Mouse (Mus musculus) forebrain, embryonic 12.5 days (tissue): ENCODE results near the gene Anapc15-ps. TPM values are rescaled to one million over a fixed set of nuclear protein-coding genes. Genes with fewer than 3 reads are reported as not detected.

Source experiments
- ATAC-seq: fragments of 200-750 bp; cut with Nextera tagmentation; 2 replicates; pipeline ENCODE4 v1.8.0; 2017; ENCODE audit warnings: moderate TSS enrichment; ENCODE audit not compliant: low FRiP score
- H3K27ac ChIP-seq: fragments of 300-500 bp; sonication (generic); 2 replicates; pipeline ENCODE4 v1.5.1; 2016; ENCODE audit warnings: mild to moderate bottlenecking
- H3K27me3 ChIP-seq: fragments of 300-500 bp; sonication (generic); 2 replicates; pipeline ENCODE4 v1.6.1; 2016; ENCODE audit warnings: mild to moderate bottlenecking
- H3K36me3 ChIP-seq: fragments of 300-500 bp; sonication (generic); replicated peaks from 2 replicates; pipeline ENCODE4 v1.6.1; 2016; ENCODE audit warnings: mild to moderate bottlenecking
- H3K4me1 ChIP-seq: fragments of 300-500 bp; sonication (generic); 2 replicates; pipeline ENCODE4 v1.6.1; 2016
- H3K4me2 ChIP-seq: fragments of 300-500 bp; sonication (generic); 2 replicates; pipeline ENCODE4 v1.6.1; 2016; ENCODE audit warnings: mild to moderate bottlenecking, moderate library complexity
- H3K4me3 ChIP-seq: fragments of 300-500 bp; sonication (generic); replicated peaks from 2 replicates; pipeline ENCODE4 v1.5.1; 2016; ENCODE audit warnings: mild to moderate bottlenecking
- H3K9ac ChIP-seq: fragments of 300-500 bp; sonication (generic); 2 replicates; pipeline ENCODE4 v1.6.1; 2016; ENCODE audit warnings: mild to moderate bottlenecking
- H3K9me3 ChIP-seq: fragments of 300-500 bp; sonication (generic); 2 replicates; pipeline ENCODE4 v1.6.1; 2016
- WGBS: fragments of 180-500 bp; shearing (Covaris S2); methylation state at CpG from one replicate; pipeline ENCODE4 v1.1.7; 2016; 5-methylcytosine and 5-hydroxymethylcytosine counted together
- polyA plus RNA-seq: library from polyadenylated mRNA; unstranded; fragments of >200 nt; fragmentation: Nextera tagmentation; extraction: Ambion mirVana; gene quantifications from 2 replicates; pipeline ENCODE4 v1.2.1, GENCODE M21; 2016

Gene Anapc15-ps
- polyA plus RNA-seq, 1 experiment from 2014 or later, result not detected

DNA sequence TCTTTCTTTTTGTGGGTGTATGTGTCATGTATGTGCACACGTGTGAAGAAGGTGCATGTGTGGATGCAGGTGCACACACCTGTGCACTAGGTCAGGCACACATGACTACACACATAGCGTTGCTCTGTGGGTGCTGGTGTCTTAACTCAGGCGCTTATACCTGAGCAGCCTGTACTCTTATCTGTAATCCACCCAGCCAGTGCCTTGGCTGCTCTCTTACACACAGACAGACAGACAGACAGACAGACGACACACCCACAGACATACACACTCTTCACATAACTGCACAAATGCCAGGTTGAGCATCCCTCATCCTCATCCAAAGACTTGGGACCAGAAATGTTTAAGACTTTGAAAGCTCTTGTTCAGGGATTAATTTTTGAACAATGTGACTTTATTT lies 12.8 kb upstream of the Anapc15-ps start:
- no peaks in the 10 kb centered on the region for H3K27me3 ChIP-seq
- H3K4me1 ChIP-seq, result peaks cover 8% of the 10 kb centered on the region; the same call in 1 of the 2 replicates
- H3K4me2 ChIP-seq, result no peak overlapping the region
- H3K27ac ChIP-seq, result no peak overlapping the region
- H3K4me3 ChIP-seq, result no peak overlapping the region
- WGBS, result 88% methylated on average over 4 of the region's 4 CpGs
- no peak overlapping the region for H3K9ac ChIP-seq
- H3K9me3 ChIP-seq, result no peaks in the 10 kb centered on the region
- no peaks in the 10 kb centered on the region for H3K36me3 ChIP-seq
- no peak for ATAC-seq

DNA sequence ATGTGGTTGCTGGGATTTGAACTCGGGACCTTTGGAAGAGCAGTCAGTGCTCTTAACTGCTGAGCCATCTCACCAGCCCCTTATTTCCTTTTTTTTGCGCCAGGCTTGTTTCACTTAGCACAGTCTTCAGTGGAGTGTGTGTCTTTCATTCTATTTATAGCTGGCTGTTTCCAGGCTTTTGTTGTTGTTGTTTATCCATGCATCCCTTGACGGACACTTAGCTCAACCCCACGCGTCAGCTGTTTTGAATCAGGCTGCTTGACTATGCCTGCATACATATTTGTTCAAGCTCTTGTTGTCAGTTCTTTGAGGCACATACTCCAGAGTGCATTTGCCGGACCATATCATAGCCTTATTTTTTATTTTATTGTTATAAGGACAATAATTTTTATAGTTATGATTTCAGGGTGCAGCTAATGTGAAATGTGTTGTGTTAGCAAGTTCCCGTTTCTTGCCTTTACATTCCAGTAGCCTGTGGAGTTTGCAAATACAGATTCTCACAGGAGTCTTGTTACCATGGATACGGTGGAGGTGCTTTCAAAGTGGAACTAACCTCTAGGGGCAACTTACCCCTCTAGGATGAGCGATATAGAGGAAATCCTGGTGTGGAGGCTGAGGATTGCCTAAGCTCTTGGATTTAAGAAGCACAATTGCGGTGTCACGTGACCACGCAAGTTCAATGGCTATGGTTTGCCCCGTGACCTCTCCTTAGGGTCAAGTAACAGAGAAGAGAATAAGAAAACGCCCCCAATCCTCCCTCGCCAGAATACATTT lies 11.7 kb upstream of the Anapc15-ps start:
- Histone ChIP-seq H3K36me3 (no peaks in the 10 kb centered on the region), H3K4me2 (no peak overlapping the region), H3K9ac (no peak overlapping the region), H3K27ac (0 out of 2 replicates have a peak overlapping the region, but pooled peaks have one; percentile 42), H3K4me1 (peaks cover 18% of the 10 kb centered on the region), H3K4me3 (no peak overlapping the region), H3K27me3 (no peaks in the 10 kb centered on the region), H3K9me3 (no peaks in the 10 kb centered on the region)
- WGBS, result 25% methylated on average over 15 of the region's 15 CpGs
- peak; percentile 73 for ATAC-seq

DNA sequence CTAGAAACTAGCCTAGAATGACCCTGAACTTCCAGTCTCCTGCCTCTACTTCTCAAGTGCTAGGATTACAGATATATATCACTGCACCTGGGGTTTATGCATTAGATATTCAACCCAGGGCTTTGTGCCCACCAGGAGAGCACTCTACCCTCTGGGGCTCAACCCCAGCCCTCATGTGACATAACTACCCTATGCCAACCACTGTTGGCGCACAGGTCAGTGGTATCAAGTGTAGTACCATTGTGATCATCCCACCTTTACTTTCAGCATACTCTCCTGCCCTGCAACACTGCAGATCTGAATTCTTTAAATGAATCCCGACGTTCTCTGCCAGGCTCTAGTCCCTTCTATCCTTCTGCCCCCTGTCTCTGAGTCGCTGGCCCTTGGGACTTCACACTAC lies 11.0 kb upstream of the Anapc15-ps start:
- H3K4me1 ChIP-seq, result peaks cover 21% of the 10 kb centered on the region
- ATAC-seq, result no peak
- no peak overlapping the region for H3K4me3 ChIP-seq
- H3K36me3 ChIP-seq, result no peaks in the 10 kb centered on the region
- H3K9ac ChIP-seq, result no peak overlapping the region
- no peak overlapping the region for H3K4me2 ChIP-seq
- WGBS, result 88% methylated on average over 4 of the region's 4 CpGs
- no peaks in the 10 kb centered on the region for H3K27me3 ChIP-seq
- no peaks in the 10 kb centered on the region for H3K9me3 ChIP-seq
- no peak overlapping the region for H3K27ac ChIP-seq

DNA sequence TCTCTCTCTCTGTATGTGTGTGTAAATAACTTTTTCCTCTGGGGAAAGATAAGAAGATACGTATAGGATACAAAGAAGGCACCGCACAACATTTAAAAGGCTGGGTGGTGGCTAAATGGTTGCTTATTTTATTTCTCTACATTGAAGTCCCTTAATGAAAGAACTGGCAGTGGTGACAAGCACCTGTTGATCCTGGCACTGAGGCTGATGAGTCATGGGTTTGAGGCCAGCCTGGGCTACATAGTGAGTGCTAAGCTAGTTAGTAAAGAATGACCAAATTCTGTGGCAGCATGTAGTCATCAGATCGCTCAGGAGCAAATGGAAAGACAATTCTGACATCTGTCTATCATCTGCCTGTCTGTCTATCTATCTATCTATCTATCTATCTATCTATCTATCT lies 10.5 kb upstream of the Anapc15-ps start:
- Histone ChIP-seq H3K36me3 (no peaks in the 10 kb centered on the region), H3K4me1 (peaks cover 21% of the 10 kb centered on the region), H3K9me3 (no peaks in the 10 kb centered on the region), H3K4me2 (no peak overlapping the region), H3K4me3 (no peak overlapping the region), H3K9ac (no peak overlapping the region), H3K27ac (no peak overlapping the region), H3K27me3 (no peaks in the 10 kb centered on the region)
- 97% methylated on average over 3 of the region's 3 CpGs for WGBS
- no peak for ATAC-seq

DNA sequence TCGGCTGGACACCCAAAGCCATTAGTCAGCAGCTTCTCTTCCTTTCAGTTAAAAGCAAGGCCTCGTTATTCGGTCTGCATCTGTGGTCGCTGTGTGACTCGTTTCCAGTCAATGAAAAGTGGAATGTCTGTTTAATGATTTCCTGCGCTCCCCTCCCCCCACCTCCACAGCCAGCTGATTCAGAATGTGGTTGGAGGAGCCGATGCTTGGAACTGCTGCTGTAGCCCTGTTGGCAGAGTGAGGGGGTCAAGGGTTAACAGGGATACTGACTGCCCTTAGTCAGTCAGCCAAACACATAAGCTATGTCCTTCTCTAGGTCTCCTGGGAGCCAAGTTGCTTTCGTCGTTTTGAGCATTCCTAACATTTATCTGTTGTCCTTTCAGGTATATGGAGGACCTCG lies 9.7 kb upstream of the Anapc15-ps start:
- Histone ChIP-seq H3K27me3 (no peaks in the 10 kb centered on the region), H3K4me3 (no peak overlapping the region), H3K9me3 (no peaks in the 10 kb centered on the region), H3K36me3 (no peaks in the 10 kb centered on the region), H3K4me2 (no peak overlapping the region), H3K4me1 (peaks cover 21% of the 10 kb centered on the region), H3K27ac (no peak overlapping the region), H3K9ac (no peak overlapping the region)
- whole genome bisulfite sequencing, result 76% methylated on average over 10 of the region's 10 CpGs
- ATAC-seq, result no peak

DNA sequence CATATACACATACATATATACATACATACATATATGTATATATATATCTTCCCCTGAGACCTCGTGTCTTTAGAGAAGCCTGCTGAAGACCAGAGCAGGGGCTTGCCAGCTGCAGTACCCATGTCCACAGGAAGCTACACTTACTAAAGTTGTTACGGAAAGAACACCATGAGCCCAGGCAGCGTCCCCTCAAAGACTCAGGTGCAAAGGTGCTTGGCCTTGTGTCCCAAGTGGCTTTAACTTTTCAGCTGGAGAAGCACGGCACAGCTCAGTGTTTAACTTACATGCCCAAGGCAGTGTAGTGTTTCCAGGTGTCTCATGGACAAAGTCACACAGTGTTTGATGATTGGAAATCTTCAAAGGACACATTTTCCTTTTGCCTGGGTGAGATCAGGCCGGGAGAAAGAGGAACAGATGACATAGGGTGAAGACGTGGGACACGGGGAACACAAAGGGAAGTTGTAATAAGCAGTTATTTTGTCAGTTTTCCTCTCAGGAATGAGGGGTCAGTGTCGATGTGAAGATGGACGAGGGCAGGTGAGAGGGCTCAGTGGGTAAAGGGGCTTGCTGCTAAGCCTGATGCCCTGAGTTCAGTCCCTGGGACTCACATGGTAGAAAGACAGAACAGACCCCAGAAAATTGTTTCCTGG lies 9.0 kb upstream of the Anapc15-ps start:
- no peak overlapping the region for H3K4me3 ChIP-seq
- no peaks in the 10 kb centered on the region for H3K36me3 ChIP-seq
- H3K9me3 ChIP-seq, result no peaks in the 10 kb centered on the region
- H3K4me1 ChIP-seq, result peaks cover 21% of the 10 kb centered on the region
- H3K4me2 ChIP-seq, result no peak overlapping the region
- H3K9ac ChIP-seq, result no peak overlapping the region
- H3K27ac ChIP-seq, result no peak overlapping the region
- 86% methylated on average over 9 of the region's 9 CpGs for WGBS
- ATAC-seq, result no peak
- no peaks in the 10 kb centered on the region for H3K27me3 ChIP-seq

DNA sequence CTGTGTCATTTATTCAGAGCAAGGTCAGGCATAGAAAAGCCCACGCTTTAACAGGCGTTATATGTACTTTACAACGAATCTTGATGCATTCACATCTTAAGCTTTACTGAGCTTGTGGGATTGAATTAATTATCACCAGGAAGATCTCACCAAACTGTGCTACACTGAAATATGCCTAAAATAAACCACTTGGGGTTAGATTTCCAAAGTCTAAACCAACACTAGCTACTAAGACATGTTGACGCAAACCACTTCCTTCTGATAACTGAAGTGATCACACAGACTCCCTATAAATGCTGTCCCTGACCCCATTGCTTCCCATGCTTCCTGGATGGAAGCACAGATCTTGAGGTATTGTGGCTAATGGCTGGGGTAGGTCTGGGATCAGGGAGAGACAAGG lies 8.2 kb upstream of the Anapc15-ps start:
- H3K9me3 ChIP-seq, result no peaks in the 10 kb centered on the region
- ATAC-seq, result no peak
- no peak overlapping the region for H3K27ac ChIP-seq
- H3K4me3 ChIP-seq, result no peak overlapping the region
- no peak overlapping the region for H3K4me2 ChIP-seq
- 93% methylated on average over 4 of the region's 4 CpGs for WGBS
- no peak overlapping the region for H3K9ac ChIP-seq
- no peaks in the 10 kb centered on the region for H3K27me3 ChIP-seq
- peaks cover 21% of the 10 kb centered on the region for H3K4me1 ChIP-seq
- no peaks in the 10 kb centered on the region for H3K36me3 ChIP-seq

DNA sequence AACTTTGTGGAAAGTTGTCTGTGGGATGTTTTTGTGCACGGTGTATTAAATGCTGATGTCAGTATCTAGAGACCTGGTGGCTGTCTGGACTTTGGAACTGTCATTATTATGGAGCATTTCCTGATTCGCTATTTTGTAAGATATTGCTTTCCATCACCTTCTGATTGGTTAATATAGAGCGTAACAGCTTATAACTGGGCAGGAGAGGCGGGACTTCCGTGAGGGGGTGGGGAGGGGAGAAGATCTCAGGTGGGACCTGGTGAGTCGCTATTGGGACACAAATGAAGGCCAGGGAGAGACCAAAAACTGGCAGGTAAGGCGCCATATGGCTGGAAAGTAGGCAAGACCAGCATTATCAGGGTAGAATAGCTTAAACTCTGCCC lies 7.8 kb upstream of the Anapc15-ps start:
- 50% methylated on average over 7 of the region's 7 CpGs for WGBS
- H3K27ac ChIP-seq, result no peak overlapping the region

DNA sequence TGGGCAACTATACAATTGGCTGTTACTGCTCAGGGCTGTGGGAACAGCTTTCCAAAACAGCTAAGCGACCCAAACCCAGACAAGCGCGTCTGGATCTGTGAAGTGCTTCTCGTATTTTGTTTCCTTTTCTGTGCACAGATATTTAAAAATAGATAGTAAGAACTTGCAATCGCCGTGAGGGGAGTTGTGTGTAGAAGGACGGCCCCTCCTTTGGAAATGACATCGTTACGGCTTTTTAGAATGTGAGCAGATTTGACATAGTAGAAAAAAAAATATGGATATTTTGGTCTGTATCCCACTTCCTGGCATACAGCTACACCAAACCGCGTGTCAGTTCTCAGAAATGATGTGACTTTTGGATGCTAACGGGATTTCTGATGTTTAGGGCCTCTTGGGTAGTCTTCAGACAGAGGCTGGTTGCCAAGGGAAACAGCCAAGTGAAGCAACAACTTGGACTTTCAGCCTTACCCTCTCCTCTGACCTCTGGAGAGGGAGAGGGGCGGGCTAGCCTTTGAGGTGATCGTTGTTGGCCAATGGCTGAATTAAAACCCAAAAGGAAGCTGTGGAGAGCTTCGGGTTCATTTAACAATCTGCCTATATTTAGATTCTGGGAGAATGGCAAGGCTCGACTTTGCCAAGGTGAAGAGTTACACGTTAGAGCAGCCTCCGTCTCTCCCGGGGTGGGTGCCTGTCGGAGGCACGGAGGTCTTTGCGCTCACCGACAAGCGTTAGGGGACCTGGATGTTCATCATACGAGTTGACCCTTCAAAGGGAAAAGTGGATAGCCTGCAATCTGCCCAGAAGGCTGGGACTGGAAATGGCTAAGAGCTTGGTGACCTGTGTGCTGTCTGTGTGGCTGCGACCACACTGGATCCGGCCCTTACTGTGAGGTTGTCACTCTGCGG lies 7.2 kb upstream of the Anapc15-ps start:
- no peaks in the 10 kb centered on the region for H3K9me3 ChIP-seq
- H3K36me3 ChIP-seq, result no peaks in the 10 kb centered on the region
- no peak overlapping the region for H3K9ac ChIP-seq
- ATAC-seq, result no peak
- peak overlapping the region; percentile 16 for H3K4me3 ChIP-seq
- H3K27ac ChIP-seq, result no peak overlapping the region
- H3K4me2 ChIP-seq, result peak overlapping the region; percentile 38
- H3K4me1 ChIP-seq, result peaks cover 21% of the 10 kb centered on the region
- 59% methylated on average over 28 of the region's 28 CpGs for WGBS
- no peaks in the 10 kb centered on the region for H3K27me3 ChIP-seq

More for the DNA sequence above, 7.8 kb upstream of the Anapc15-ps start:
- peaks cover 21% of the 10 kb centered on the region for H3K4me1 ChIP-seq
- H3K4me3 ChIP-seq, result peak overlapping the region; percentile 16
- H3K36me3 ChIP-seq, result no peaks in the 10 kb centered on the region
- no peaks in the 10 kb centered on the region for H3K9me3 ChIP-seq
- no peaks in the 10 kb centered on the region for H3K27me3 ChIP-seq
- H3K9ac ChIP-seq, result no peak overlapping the region
- ATAC-seq, result no peak
- peak overlapping the region; percentile 38 for H3K4me2 ChIP-seq

DNA sequence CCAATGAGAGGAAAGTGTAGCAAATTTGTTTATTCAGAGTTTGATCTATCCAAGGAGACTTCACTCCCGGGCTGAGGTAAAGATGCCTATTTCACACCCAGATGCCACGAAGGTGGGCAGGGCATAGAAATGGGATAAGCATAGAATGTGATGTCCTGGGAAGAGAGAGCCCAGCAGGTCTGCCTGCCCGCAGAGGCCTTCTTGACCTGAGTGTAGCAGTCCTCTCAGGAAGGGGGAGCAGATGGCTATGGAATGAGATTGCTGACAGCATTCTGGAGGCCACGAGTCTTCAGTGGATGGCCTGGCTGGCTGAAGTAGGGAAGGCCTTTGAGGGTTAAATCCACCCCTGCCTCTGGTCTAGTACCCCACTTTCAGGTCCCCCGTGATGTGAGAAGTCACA lies 5.9 kb upstream of the Anapc15-ps start:
- 90% methylated on average over 5 of the region's 5 CpGs for WGBS
- H3K4me1 ChIP-seq, result peaks cover 13% of the 10 kb centered on the region

DNA sequence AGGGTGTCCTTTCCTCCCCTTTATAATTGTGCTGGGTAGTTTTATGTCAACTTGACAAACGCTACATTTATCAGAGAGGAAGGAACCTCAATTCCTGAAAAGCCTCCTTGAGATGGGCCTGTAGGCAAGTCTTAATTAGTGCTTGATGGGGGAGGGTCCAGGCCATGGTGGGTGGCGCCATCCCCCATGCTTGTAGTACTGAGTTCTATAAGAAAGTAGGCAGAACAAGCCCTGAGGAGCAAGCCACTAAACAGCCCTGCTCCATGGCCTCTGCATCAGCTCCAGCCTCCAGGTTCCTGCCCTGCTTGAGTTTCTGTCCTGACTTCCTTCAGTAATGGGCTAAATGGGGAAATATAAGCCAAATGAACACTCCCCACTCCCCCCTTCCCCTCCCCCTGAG lies 5.4 kb upstream of the Anapc15-ps start:
- Histone ChIP-seq H3K4me1 (peaks cover 13% of the 10 kb centered on the region), H3K9me3 (no peaks in the 10 kb centered on the region), H3K9ac (no peak overlapping the region)

More for the DNA sequence above, 5.9 kb upstream of the Anapc15-ps start:
- Histone ChIP-seq H3K9me3 (no peaks in the 10 kb centered on the region), H3K27me3 (no peaks in the 10 kb centered on the region), H3K4me3 (no peak overlapping the region), H3K27ac (no peak overlapping the region), H3K36me3 (no peaks in the 10 kb centered on the region), H3K4me2 (no peak overlapping the region), H3K9ac (no peak overlapping the region)
- no peak for ATAC-seq

DNA sequence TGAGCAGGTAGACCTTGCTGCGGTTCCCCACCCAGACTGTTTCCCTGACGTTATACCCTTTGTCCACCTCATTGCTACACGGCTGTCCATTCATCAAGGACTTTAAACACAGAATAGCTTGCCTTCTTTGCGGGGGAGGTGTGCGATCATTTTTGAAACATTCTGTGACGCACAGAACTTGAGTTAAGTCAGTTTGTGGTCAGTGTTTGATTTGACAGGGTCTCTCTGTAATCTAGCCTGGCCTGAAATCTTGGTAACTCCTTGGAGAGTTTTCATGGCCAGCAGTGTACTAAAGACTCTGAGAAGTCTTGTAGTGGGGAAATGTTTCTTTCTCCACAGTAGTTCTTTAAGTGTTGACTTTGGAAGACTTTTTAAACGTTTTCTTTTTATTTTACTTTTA lies 5.0 kb upstream of the Anapc15-ps start:
- no peak for ATAC-seq
- Histone ChIP-seq H3K4me2 (no peak overlapping the region), H3K27me3 (no peaks in the 10 kb centered on the region), H3K36me3 (no peaks in the 10 kb centered on the region), H3K27ac (no peak overlapping the region), H3K9me3 (no peaks in the 10 kb centered on the region), H3K9ac (no peak overlapping the region), H3K4me1 (peaks cover 13% of the 10 kb centered on the region), H3K4me3 (no peak overlapping the region)
- WGBS, result 80% methylated on average over 7 of the region's 7 CpGs

More for the DNA sequence above, 5.4 kb upstream of the Anapc15-ps start:
- Histone ChIP-seq H3K4me3 (no peak overlapping the region), H3K4me2 (no peak overlapping the region), H3K36me3 (no peaks in the 10 kb centered on the region), H3K27me3 (no peaks in the 10 kb centered on the region), H3K27ac (no peak overlapping the region)
- WGBS, result 92% methylated on average over 2 of the region's 2 CpGs
- no peak for ATAC-seq
